Mouse (Mus musculus) bone marrow macrophage, adult 2 months (primary cell): ENCODE measurements around the gene Fzd10.

Source experiments
- CTCF ChIP-seq: IDR thresholded peaks from 2 replicates; pipeline ENCODE4 v1.5.1; 2012; ENCODE audit warnings: low read depth, mild to moderate bottlenecking, low read length, moderate library complexity
- POLR2A ChIP-seq: IDR thresholded peaks from 2 replicates; pipeline ENCODE4 v1.6.1; 2012; ENCODE audit warnings: mild to moderate bottlenecking, low read depth, low read length, borderline replicate concordance

- no peak for TF ChIP-seq CTCF
- TF ChIP-seq POLR2A = no peak
These were observed 3.8 kb upstream of the Fzd10 start for GRCm38 (mm10) chr5:128596813-128597212.
